Mouse (Mus musculus) urinary bladder, postnatal 25 days (tissue): ENCODE results near the gene Cdc42ep4.

Experiments used
- DNase-seq: peaks from one replicate; pipeline ENCODE4 v3.0.0; 2022; ENCODE audit warnings: low spot score

Gene Cdc42ep4

DNA sequence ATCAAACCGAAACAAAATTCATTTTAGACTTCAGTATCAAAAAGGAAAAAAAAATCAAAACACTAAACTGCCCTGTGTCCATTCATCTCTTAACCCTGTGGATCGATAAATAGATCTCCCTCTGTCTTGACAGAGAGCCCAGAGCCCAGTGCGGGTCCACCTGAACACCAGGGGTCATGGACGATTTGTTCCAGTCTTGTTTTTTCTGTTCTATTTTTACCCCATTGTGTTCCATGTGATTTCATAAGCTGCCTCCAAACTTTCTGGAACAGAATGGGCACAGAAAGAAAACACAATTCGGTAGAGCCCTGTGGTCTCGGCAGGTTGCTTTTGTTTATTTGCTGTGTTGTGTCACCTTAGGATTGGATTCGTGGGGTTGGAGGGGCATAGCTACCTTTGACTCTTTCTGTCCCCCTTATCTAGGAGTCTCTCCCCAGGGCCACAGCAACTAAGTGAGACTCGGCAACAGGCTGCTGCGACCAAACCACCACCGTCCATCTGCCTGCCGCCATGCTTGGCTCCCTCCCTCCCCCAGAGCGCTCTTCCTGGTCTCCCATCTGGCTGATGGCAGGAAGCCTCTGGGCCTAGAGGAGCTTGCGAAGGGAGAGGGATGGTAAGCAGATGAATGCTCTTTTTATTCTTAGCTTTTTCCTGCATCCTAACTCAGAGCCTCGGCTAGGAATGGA is 29.1 kb downstream of the Cdc42ep4 start:
- no peak for DNase-seq

DNA sequence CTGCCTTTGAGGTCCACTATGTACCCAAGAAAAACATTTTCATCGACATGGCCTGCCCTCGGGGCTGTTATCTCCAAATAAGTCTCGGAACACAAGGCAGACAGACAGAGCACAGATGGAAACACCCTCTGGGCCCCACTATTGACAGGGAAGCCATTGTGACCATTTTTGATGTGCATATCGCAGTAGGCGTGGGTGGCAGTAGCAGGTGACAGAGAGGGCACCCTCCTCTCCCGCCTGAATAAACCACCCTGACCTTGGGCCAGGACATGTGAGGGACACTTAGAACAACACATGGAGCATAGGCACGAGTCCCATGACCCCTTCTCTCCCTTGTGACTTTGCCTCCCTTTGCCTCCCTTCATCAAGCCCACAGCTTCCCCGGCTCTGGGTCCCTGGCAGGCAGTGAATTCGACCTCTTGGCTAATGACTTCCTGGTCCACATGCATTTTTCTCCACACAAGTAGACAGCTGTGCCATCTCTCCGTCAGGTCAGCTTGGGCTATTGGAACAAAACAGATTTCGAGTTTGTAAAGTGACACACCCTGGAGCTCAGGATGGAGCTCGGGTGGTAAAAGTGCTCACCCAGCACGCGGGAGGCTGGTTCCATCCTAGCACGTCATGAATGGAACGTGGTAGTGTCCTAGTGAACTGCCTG is 33.8 kb downstream of the Cdc42ep4 start:
- DNase-seq = no peak

DNA sequence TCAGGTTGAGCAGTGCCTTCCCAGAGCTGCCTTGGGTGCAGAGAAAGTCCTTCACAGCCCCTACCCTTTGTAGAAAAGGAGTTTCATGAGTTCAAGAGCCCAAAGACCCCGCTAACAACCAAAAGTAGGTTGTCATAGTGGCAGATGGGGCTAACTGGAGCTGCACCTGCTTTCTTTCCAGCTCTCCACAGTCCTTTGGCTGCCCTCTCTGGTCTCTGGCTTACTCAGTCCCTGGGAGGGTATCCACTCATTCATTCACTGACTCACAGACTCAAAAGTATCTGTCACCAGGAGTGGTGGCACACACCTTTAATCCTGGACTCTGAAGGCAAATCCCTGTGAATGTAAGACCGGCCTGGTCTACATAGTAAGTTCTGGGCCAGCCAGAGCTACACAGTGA is 35.5 kb downstream of the Cdc42ep4 start:
- DNase-seq = no peak

DNA sequence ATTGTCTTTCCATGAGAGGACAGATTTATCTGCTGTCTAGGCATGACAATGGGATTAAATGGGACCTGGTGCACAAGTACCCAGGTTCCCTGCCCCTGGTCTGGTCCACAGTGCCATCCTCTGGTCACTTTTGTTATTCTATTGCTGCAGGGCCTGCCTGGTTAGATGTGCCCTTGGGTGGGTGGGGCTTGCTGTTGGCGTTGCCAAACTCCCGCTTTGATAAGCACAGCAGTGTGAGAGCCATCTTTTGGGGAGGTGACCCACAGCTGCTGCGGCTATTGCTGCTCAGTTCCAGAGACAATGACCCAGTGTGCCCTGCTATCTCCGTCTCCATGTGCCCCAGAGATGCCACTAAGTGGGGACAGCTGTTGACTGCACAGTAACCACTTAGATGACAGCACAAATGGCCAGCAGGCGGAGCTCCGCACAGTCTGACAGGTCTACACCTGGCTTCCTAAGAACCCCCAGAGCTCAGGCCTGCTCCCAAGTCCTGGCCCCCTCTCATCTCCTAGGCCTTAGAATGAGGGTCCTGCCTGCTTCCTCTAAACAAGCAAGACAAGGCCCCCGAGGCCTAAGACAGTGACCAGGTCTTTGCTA is 36.5 kb downstream of the Cdc42ep4 start:
- DNase-seq = no peak

DNA sequence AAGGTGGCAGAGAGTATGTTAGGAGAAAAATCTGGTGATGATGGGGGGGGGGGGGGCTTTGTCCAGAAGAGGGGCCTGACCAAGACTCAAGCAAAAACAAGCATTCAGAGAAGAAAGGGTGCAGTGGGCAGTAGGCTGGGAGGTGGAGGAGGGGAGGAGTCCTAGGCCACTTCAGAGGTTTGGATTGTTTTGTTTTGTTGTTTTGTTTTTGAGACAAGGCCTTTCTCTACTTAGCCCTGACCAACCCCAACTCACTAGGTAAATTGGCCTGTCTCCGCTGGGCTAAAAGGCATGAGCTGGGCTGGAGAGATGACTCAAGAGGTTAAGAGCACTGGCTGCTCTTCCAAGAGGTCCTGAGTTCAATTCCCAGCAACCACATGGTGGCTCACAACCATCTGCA is 40.6 kb downstream of the Cdc42ep4 start:
- no peak for DNase-seq

DNA sequence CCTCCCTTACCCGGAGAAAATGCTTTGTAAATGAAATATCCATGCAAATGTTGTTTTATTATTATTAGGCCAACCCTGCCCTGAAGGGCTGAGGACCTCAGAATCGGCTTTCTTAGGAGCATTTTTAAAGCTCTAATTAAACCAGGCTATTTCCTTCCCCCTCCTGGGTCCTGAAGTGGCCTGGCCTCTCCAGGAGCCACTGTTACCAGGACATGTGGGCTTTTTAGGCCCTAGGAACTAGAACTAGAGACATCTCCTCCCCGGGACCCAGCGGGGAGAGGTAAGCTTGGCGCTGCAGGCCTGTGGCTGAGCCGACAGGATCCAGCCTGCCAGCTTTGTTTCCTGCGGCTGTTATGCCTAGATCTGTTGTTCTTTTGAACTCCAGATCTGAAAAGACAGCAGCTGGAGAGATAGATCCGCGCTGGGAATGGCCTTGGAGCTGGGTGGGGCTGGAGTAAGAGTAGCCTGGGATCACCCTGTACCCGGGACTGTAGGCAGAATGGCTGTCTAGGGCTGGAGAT is 41.4 kb downstream of the Cdc42ep4 start:
- DNase-seq = no peak

DNA sequence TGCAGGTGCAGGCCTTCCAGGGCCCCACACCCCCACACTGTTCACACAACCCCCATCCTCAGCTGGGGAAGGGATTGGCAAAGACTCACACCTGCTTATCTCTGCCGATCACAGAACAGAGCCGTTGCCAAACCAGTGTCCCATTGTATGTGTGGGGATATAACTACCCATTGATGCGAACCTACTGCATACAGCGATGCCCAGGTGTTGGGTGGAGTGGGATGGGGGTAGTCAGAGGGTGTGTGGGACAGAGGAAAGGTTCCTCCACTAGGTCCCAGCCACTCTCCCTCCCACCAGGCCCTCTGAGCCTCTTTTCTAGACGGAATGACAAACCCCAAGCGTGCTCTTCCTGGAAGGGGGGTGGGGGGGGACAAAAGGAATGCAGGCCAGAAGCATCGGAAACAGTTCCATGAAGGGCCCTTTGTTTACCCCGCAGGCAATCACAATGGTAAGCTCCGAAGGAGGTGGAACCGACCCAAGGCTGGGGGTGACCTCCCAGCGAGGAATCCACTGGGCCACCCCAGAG is 41.9 kb downstream of the Cdc42ep4 start, which contains the start of gene Cpsf4l:
Gene Cpsf4l, minus strand, starts transcription at position 287 of the 526 bp plus-strand sequence.
- DNase-seq = no peak

DNA sequence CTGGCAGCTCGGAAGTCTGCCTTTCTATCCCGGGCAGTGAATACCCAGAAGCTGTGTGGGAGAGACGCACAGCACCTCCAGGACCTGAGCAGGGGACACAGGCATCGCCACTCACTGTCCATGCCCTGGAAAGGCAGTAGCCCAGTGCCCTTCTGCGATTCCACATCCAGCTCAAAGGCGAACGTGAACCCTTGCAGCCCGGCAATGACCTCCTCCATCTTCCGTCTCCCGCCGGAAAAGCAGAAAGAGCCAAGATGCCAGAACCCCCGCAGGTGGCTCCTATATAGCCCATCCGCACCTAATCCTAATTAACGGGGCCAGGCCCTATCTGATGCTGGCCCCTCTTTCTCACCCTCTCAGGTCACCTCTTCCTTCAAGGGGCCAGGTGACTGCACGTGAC is 42.4 kb downstream of the Cdc42ep4 start:
- DNase-seq = no peak

DNA sequence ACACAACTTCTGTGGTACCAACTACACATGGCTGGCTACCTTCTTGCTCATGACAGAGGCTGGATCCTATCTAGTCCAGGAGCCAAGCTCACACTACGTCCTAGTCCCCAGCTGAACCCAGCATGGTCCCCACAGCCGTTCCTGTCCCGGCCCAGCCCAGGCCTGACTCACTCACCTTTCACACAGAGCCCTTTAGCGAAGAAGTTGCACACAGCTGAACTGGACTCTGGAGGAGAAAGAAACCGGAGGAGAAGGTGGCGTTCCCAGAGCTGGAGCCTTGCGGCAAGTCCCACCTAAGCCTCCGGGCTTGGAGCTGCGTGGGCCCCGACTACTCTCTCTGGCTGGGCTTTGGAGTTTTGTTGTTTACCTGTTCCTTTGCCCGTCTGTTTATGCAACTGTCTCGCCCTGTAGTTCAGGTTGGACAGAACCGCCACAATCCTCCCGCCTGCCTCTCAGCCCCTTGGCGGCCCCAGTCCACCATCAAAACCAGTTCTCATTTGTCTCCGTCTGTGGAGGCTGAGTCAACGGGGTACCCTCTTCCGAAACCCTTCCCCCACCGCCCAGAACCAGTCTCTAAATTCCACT is 43.0 kb downstream of the Cdc42ep4 start:
- no peak for DNase-seq

DNA sequence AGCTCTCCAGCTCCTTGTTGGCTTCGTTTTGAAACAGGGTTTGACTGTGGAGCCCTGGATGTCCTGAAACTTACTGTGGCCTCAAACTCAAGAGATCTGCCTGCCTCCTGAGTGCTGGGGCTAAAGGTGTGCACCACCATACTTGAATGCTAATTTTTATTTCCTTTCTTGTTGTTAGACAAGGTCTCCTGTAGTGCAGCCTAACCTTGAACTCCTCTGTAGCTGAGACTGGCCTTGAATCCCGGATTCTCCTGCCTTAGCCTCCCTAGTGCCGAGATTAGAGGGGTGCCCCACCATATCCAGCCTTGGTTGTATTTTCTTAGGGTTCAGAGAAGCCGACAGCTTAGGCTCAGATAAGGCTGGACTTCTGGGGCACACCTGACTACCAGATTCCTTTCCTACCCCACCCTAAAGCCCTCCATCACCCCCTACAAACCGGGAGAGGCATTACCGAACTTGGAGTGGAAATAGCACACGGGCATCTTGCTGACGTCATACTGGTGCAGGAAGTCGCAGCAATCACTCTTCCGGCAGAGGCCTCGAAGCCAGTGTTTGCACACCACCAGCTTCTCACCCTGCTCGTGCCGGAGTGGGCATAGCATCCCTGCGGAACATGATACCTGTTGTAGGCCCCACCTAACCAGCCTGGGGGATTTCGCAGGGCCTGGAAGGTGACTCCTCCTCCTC is 45.6 kb downstream of the Cdc42ep4 start:
- DNase-seq = no peak

DNA sequence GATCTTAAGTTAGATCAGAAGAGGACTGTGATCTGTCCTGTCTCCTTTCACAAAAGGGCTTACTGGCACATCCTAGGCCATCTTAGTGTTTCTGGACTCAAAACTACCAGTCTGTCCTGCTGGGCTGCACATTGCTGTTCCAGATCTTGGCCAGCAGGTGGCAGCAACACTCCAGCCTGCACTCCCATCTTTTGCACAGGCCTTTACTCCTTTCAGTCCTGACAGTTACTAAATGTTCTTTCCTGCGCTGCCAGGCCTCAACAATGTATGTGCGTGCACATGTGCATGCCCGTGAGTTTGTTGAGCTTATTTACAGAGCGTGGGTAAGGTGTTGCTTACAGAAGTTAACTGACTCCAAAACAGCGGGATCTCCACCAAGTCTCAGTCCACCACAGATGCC is 47.9 kb downstream of the Cdc42ep4 start:
- peak; percentile 75 for DNase-seq

DNA sequence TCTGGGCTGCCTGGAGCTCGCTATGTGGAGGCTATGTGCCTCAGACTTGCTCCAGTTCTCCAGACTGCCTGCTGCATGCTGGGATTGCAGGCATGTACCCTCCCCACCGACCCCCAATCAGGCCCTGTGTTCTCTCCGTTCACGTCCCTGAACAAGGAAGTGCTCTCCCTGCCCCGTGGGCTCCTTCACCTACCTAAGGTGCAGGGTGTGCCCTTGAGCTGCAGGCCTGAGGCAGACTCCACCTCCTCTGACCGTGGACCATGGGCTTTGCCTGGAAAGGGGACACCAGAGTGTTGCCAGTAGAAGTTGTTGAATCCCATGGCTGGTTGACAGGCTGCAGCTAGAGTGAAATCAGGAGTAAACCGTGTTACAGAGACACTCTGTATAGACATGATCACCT is 52.0 kb downstream of the Cdc42ep4 start:
- no peak for DNase-seq

DNA sequence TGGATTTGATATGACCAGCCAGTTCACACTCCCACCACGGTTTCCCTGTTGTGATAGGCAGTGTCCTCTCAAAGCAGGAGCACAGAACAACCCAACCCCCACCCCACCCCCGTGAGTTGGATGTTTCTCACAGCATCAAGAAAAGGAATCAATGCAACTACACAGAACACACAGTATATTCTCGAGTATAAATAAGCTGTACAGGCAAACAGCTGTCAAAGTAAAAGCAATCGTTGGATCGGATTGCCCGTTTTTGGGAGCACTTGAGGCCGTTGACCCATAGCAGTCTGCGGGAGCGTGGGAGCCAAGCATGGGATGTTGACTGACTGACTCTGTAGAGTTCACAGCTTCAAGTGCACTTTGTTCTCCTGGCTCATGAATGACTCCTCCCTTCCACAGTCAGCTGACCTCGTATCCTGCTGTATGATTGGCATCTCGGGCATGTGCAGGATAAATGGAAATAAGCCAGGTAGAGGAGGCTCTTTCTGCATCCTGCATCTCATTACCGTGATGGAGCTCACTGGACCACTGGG is 53.6 kb downstream of the Cdc42ep4 start:
- no peak for DNase-seq

DNA sequence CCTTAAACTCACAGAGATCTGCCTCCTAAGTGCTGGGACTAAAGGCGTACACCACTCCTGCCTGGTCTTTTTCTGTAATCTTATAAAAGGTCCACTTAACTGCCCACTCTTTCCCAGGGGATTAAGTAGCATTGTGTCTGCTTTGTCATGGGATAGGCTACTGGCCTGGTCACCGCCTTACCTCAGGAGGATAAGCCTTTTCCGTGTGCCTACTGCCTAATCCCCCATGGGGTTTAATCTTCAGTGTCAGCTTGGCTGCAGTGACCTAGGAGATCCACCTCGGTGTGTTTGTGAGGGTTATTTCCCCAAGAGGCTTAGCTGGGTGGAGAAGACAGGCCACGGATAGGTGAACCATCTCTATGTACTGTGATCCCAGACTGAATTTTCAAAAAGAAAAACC is 54.1 kb downstream of the Cdc42ep4 start:
- DNase-seq = no peak

DNA sequence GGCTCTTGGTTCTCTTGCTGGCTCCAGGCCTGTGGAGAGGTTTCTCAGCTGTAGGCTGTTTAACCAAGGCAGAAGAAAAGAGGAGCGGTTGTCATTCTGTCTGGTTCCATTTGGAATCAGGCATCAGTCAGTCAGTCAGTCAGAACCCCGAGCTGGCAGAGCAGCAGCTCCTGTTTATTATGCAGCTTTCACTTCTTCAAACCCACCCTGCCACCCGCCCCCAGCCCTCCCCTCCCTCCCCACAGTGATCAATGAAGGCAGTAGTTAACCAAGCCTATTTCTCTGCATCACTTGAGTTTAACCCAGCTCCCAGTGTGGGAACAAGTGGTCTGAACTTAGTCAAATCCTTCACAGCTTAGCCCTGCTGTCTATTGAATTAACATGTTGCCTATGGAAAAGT is 59.8 kb downstream of the Cdc42ep4 start:
- DNase-seq = no peak

DNA sequence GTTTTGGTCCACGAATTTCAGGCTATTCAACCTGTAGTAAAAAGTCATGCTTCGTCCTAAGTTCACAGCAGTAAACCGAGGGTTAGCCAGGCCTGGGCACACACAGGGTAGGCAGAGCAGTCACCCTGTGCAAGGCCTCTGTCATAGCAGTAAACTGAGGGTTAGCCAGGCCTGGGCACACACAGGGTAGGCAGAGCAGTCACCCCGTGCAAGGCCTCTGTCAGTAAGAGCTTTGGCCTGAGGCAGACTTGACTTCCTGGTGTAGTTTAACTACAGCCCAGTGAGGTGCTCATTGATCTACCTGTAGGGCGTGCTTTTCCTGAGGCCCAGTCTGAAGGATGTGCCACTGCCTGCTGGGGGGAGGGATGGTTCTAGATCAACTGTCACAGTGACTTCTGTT is 60.4 kb downstream of the Cdc42ep4 start:
- no peak for DNase-seq

DNA sequence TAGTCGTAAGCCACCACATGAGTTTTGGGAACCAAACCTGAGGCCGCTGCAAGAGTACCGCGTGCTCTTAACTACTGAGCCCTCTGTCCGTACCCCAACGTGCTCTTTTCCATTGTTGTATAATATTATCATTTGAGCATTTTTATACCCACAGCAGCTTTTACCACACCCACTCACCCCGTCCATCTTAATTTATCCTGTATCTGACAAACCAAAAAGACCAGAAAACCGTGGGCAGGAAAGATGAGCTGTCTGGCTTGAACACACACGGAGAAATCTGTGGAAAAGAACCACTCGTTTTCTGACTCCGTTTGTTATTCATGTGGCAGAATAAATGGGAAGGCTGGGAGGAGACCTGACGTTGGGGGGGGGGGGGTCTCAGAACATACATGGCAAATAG is 61.2 kb downstream of the Cdc42ep4 start:
- no peak for DNase-seq

DNA sequence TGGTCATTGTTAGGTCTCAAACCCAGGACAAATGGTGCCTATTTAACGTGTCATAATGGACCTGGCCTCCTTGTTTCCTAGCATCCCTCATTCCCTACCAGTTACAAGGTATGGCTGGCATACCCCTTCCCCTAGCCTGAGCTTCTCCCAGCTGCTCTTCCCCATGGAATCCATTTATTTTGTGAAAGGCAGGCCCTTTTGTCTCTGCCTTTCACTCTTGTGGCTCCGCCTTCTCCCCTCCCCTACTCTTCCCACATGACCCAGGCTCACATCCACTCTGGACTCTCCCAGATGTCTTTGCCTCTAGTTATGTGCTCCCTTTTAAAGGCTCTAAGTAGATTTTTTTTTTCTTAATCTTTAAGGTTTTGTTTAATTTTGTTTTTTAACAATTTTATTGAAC is 64.7 kb downstream of the Cdc42ep4 start:
- DNase-seq = no peak

DNA sequence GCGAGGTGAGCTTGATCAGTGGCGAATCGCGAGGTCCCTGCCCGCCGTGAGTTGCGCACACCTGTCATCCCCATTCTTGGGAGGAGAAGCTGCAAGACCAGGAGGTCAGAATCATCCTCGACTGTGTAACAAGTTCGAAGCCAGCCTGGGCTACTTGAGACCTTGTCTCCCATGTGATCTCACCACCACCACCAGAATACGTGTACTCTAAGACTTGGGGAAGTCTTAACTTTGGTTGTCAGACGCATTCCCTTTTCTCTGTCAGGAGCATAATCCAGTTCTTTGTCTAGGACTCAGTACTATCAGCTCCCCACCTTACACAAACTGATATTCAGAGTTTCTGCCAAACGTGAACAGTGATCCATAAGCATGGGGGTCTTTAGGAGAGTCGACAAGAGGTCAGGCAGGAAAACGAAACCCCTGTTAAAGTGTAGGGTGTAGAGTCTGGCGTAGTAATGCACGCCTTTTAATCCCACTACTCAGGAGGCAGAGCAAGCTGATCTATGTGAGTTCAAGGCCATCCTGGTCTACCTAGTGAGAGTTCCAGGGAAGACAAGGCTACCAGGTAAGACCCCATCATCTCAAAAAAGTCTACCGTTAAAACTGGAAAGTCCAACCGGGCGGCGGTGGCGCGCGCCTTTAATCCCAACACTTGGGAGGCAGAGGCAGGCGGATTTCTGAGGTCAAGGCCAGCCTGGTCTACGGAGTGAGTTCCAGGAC is 66.8 kb downstream of the Cdc42ep4 start:
- no peak for DNase-seq

DNA sequence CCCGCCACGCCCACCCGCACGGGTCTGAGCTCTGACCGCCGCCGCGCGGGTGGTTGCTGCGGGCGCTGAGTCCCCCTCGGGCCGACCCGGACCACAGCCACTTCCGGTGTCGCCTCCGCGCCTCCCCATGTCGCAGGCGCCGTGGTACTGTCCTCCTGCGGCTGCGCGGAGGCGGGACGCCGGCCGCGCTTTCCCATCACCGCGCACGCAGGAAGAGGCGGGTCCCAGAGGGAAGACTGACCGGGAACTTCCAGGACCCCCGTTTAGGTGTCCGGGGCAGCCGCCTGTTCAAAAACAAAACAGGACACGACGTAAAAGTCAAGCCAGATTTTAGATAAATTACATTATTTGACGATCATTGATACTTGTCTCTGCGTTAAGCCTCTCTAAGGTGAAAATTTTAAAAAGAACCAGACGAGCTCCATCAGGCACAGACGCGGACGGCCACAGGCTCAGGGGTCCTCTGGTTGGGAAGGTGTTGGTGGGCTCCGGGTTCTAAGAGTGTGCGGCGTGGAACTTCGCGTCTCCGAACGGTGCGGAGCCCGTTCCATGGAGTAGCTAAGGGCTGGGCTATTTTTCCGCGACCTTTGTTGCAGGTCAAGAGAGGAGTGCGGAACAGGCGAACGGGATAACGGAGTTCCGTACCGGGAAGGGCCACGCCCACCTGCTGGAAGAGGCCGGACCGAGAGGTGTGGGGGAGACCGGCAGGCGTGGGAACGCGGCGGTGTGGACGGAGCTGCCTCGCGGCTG is 67.5 kb downstream of the Cdc42ep4 start, which contains the start of the genes Fam104a and D11Wsu47e:
Gene Fam104a, minus strand, starts transcription at position 199 of the 750 bp plus-strand sequence.
Gene D11Wsu47e, plus strand, starts transcription at position 456 of the 750 bp plus-strand sequence.
- peak; percentile 94 for DNase-seq
